In the genomic region with DNA sequence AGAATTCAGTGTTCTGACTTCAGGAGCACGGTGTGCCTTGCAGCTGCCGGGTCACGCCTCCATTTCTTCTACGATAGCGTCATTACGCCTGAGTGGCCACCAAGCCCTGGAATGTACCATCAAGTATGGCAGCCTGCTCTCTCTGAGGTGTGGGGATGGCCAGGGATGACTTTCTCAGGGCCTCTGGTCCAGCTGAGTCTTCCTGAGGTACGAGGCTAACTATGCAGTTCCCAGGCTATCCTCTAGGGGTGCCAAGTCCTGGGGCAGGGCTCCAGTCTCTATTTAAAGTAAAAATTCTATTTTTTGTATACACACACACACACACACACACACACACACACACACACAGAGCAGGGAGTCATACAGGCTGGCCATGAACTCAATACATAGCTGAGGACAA, we compare ENCODE assay signal across 9 mouse cellular contexts. TPM values are rescaled to one million over a fixed set of nuclear protein-coding genes. Genes with fewer than 3 reads are reported as not detected.
A peak's percentile ranks its signal among the peaks of the same experiment; 100 is the strongest.
DNase-seq lines count a peak whose midpoint lies in the region; ATAC-seq and TF ChIP-seq lines count a peak whose summit lies in the region.
"Had no signal": no experiment of that assay in that cellular context is flagged by ENCODE, and none has a peak within 500 bp of the region (broad histone marks: within the 10 kb centered on the region; RNA-seq: fewer than 3 reads in every experiment).

No protein-coding gene starts in this region.

- no peak overlapping the region for H3K9ac ChIP-seq in MEL (ENCODE audit: control insufficient read depth, low read depth, low read length, poor library complexity, severe bottlenecking)
- H3K9ac ChIP-seq: midbrain, embryonic 12.5 days had no signal

- no peak for TF ChIP-seq EP300 in MEL (IDR thresholded peaks at IDR 0.05; ENCODE audit: low read depth in 1 of 2, low read length in 2 of 2)

- H3K4me1 ChIP-seq in MEL (ENCODE audit: control insufficient read depth in 1 of 2, insufficient read depth in 2 of 2, low read length in 2 of 2), result no peaks in the 10 kb centered on the region
- H3K4me1 ChIP-seq: midbrain, embryonic 12.5 days had no signal

- no peak for TF ChIP-seq POLR2A in MEL (IDR thresholded peaks at IDR 0.05; ENCODE audit: control insufficient read depth in 1 of 2, insufficient read depth in 1 of 2, low read depth in 1 of 2, low read length in 2 of 2, poor library complexity in 1 of 2)

- ATAC-seq in inflammation-experienced regulatory T-cells, adult 6 months, result peak; percentile 77

- no peak overlapping the region for H3K27ac ChIP-seq in left cerebral cortex, adult 2 months
- H3K27ac ChIP-seq in MEL (ENCODE audit: control insufficient read depth, low read depth, low read length), result no peak overlapping the region
- H3K27ac ChIP-seq: midbrain, embryonic 12.5 days had no signal

- intact Hi-C loops in left cerebral cortex, adult 2 months (cut with DNase I), result no loop called here

- no peaks in the 10 kb centered on the region for H3K36me3 ChIP-seq in MEL (ENCODE audit: control insufficient read depth in 1 of 2, insufficient read depth in 2 of 2, low read length in 2 of 2)
- H3K36me3 ChIP-seq: midbrain, embryonic 12.5 days had no signal

- TF ChIP-seq CTCF in left cerebral cortex, adult 2 months (IDR thresholded peaks at IDR 0.05), result peak; percentile 32
- peak; percentile 53 to 59 (median 53) for TF ChIP-seq CTCF in MEL (IDR thresholded peaks at IDR 0.05 in 2 of 3, conservative IDR thresholded peaks at IDR 0.05 in 1 of 3; ENCODE audit: control insufficient read depth in 1 of 3, insufficient read depth in 1 of 3, low read depth in 2 of 3, low read length in 3 of 3, poor library complexity in 1 of 3, severe bottlenecking in 1 of 3)

- H3K27me3 ChIP-seq in MEL (ENCODE audit: control insufficient read depth in 1 of 2, insufficient read depth in 2 of 2, low read length in 2 of 2), result no peaks in the 10 kb centered on the region
- H3K27me3 ChIP-seq: midbrain, embryonic 12.5 days had no signal

- peak; percentile 34 for TF ChIP-seq RAD21 in MEL (IDR thresholded peaks at IDR 0.05; ENCODE audit: low read depth, low read length)

- no peak overlapping the region for H3K4me3 ChIP-seq in left cerebral cortex, adult 2 months
- no peak overlapping the region for H3K4me3 ChIP-seq in MEL (ENCODE audit: control insufficient read depth in 1 of 2, insufficient read depth in 1 of 2, low read depth in 2 of 2, low read length in 2 of 2)
- H3K4me3 ChIP-seq: midbrain, embryonic 12.5 days had no signal

- no peaks in the 10 kb centered on the region for H3K9me3 ChIP-seq in MEL (replicated peaks; ENCODE audit: insufficient read depth, low read length)
- H3K9me3 ChIP-seq: midbrain, embryonic 12.5 days had no signal

- no peak for DNase-seq in left cerebral cortex, adult 2 months (ENCODE audit: extremely low spot score in 1 of 2, low spot score in 2 of 2)
- DNase-seq in left cerebral cortex, adult 18-20 months (ENCODE audit: low spot score in 2 of 2), result no peak
- peak; percentile 66 for DNase-seq in CD4-positive, CD25-positive, alpha-beta regulatory T cell, adult 2 months (ENCODE audit: low read depth, low spot score)
- DNase-seq in MEL (ENCODE audit: low read depth, low spot score), result peak; percentile 59
- no peak for DNase-seq in spleen, postnatal 36 days (ENCODE audit: low spot score in 2 of 2)
- no peak for DNase-seq in gastrocnemius, adult 18-20 months (ENCODE audit: low spot score)
- DNase-seq: layer of hippocampus, adult 9-11 months had no signal

- no peaks in the 10 kb centered on the region for H3K79me2 ChIP-seq in MEL (ENCODE audit: control insufficient read depth, insufficient read depth, low read length, poor library complexity)

TF ChIP-seq in MEL, 35 proteins besides CTCF, POLR2A, EP300 and RAD21:
- TF ChIP-seq ELF1 (IDR thresholded peaks at IDR 0.05; ENCODE audit: low read depth, low read length), result no peak
- TF ChIP-seq RCOR1 (IDR thresholded peaks at IDR 0.05; ENCODE audit: low read depth, low read length), result no peak
- TF ChIP-seq POLR2AphosphoS5 (IDR thresholded peaks at IDR 0.05; ENCODE audit: borderline replicate concordance, low read depth, low read length), result no peak
- no peak for TF ChIP-seq TCF12 (IDR thresholded peaks at IDR 0.05; ENCODE audit: low read depth, low read length)
- TF ChIP-seq NELFE (IDR thresholded peaks at IDR 0.05; ENCODE audit: low read depth, low read length), result no peak
- TF ChIP-seq MXI1 (IDR thresholded peaks at IDR 0.05; ENCODE audit: low read depth, low read length), result no peak
- TF ChIP-seq ETS1 (IDR thresholded peaks at IDR 0.05; ENCODE audit: low read depth, low read length), result no peak
- TF ChIP-seq MAX (IDR thresholded peaks at IDR 0.05; ENCODE audit: low read length), result no peak
- no peak for TF ChIP-seq GATA1 (IDR thresholded peaks at IDR 0.05; ENCODE audit: low read depth, low read length)
- TF ChIP-seq MAZ (IDR thresholded peaks at IDR 0.05; ENCODE audit: low read depth, low read length), result no peak
- TF ChIP-seq USF2 (IDR thresholded peaks at IDR 0.05; ENCODE audit: borderline replicate concordance in 1 of 2, insufficient read depth in 1 of 2, low read depth in 1 of 2, low read length in 2 of 2), result no peak
- no peak for TF ChIP-seq KAT2A (conservative IDR thresholded peaks at IDR 0.05; ENCODE audit: low read depth, low read length)
- no peak for TF ChIP-seq MAFK (IDR thresholded peaks at IDR 0.05; ENCODE audit: borderline replicate concordance, low read depth, low read length)
- TF ChIP-seq TBP (IDR thresholded peaks at IDR 0.05; ENCODE audit: low read depth, low read length), result no peak
- no peak for TF ChIP-seq POLR2AphosphoS2 (IDR thresholded peaks at IDR 0.05; ENCODE audit: low read length)
- TF ChIP-seq TAL1 (IDR thresholded peaks at IDR 0.05; ENCODE audit: low read length), result no peak

RNA-seq across cellular contexts. Expression of gene Nenf, which starts 12.4 kb away (rescaled TPM):
- total RNA-seq in left cerebral cortex, adult 2 months (2021), result 10 to 100 TPM; 71.3 to 76.4 TPM
- total RNA-seq in left cerebral cortex, adult 18-20 months (2021), result 10 to 100 TPM; 76.1 to 80.3 TPM
- 43.3 and 53.2 TPM in 2 replicates for total RNA-seq in MEL (2012; rRNA removed)
- polyA plus RNA-seq in MEL (2012; ENCODE audit: insufficient read depth in 1 of 2, insufficient read length in 2 of 2, low read depth in 1 of 2, low replicate concordance in 2 of 2, missing spikeins in 1 of 2), result 10 to 100 TPM in 1 of 2 experiments, not detected in 1; 49.4 TPM
- 1 to 10 TPM; 1.7 to 2.5 (median 1.8) TPM for polyA plus RNA-seq in inflammation-experienced regulatory T-cells, adult 6 months (2017; shearing (Covaris generic))
- total RNA-seq in gastrocnemius, adult 18-20 months (2021), result 10 to 100 TPM; 67.8 to 76.9 TPM

RNA-seq across cellular contexts. Expression of gene Tmem206, which starts 20.1 kb away (rescaled TPM):
- total RNA-seq in left cerebral cortex, adult 2 months (2021), result 1 to 10 TPM; 9.3 to 9.4 TPM
- 10 to 100 TPM in 1 of 2 experiments, 1 to 10 TPM in 1; 8.2 to 10.4 TPM for total RNA-seq in left cerebral cortex, adult 18-20 months (2021)
- total RNA-seq in MEL (2012; rRNA removed), result 12.4 and 14.3 TPM in 2 replicates
- 10 to 100 TPM in 1 of 2 experiments, not detected in 1; 16.2 TPM for polyA plus RNA-seq in MEL (2012; ENCODE audit: insufficient read depth in 1 of 2, insufficient read length in 2 of 2, low read depth in 1 of 2, low replicate concordance in 2 of 2, missing spikeins in 1 of 2)
- polyA plus RNA-seq in inflammation-experienced regulatory T-cells, adult 6 months (2017; shearing (Covaris generic)), result 10 to 100 TPM; 15.5 to 29.6 (median 23.7) TPM
- 1 to 10 TPM; 1.1 to 1.5 TPM for total RNA-seq in gastrocnemius, adult 18-20 months (2021)

Comparison
In these comparisons a context has a peak if more than half of its experiments do, and no peak if none do; other contexts are left out.
1. DNase-seq: peak in CD4-positive, CD25-positive, alpha-beta regulatory T cell, adult 2 months (single experiment) and MEL (single experiment); none in left cerebral cortex, adult 2 months (0 of 2), left cerebral cortex, adult 18-20 months (0 of 2), spleen, postnatal 36 days (0 of 2) and gastrocnemius, adult 18-20 months (single experiment).